Mouse (Mus musculus) hindbrain, embryonic 15.5 days (tissue): ENCODE measurements at regions not wholly inside any gene's neighbourhood (a gene's known extent, or its start where the extent isn't known, plus 50 kb on each side); places are given as distances from the start of the nearest gene placed in this dataset.
"Not testable (repeated sequence)": the region's sequence is repeated elsewhere in the genome, so short reads cannot be mapped to it uniquely, and the experiment has no call there.

Experiments
- ATAC-seq: fragments of 200-750 bp; cut with Nextera tagmentation; 2 replicates; pipeline ENCODE4 v1.8.0; 2017; ENCODE audit warnings: low read depth, moderate number of reproducible peaks, moderate TSS enrichment; ENCODE audit not compliant: low FRiP score
- H3K27ac ChIP-seq: fragments of 300-500 bp; sonication (generic); replicated peaks from 2 replicates; pipeline ENCODE4 v1.5.1; 2015; ENCODE audit warnings: mild to moderate bottlenecking, inconsistent platforms
- H3K27me3 ChIP-seq: fragments of 300-500 bp; sonication (generic); 2 replicates; pipeline ENCODE4 v1.6.1; 2015; ENCODE audit warnings: control low read depth, inconsistent platforms
- H3K36me3 ChIP-seq: fragments of 300-500 bp; sonication (generic); 2 replicates; pipeline ENCODE4 v1.6.1; 2015; ENCODE audit warnings: control low read depth, inconsistent platforms
- H3K4me1 ChIP-seq: fragments of 300-500 bp; sonication (generic); replicated peaks from 2 replicates; pipeline ENCODE4 v1.6.1; 2015; ENCODE audit warnings: control low read depth, inconsistent platforms
- H3K4me2 ChIP-seq: fragments of 300-500 bp; sonication (generic); 2 replicates; pipeline ENCODE4 v1.6.1; 2015; ENCODE audit warnings: moderate library complexity, mild to moderate bottlenecking, inconsistent platforms
- H3K4me3 ChIP-seq: fragments of 300-500 bp; sonication (generic); 2 replicates; pipeline ENCODE4 v1.5.1; 2015; ENCODE audit warnings: mild to moderate bottlenecking, inconsistent platforms
- H3K9ac ChIP-seq: fragments of 300-500 bp; sonication (generic); 2 replicates; pipeline ENCODE4 v1.6.1; 2015; ENCODE audit warnings: inconsistent platforms
- H3K9me3 ChIP-seq: fragments of 300-500 bp; sonication (generic); 2 replicates; pipeline ENCODE4 v1.6.1; 2016; ENCODE audit warnings: control low read depth, inconsistent platforms
- WGBS: fragments of 180-500 bp; shearing (Covaris S2); methylation state at CpG from one replicate; pipeline ENCODE4 v1.1.7; 2015; 5-methylcytosine and 5-hydroxymethylcytosine counted together

GRCm38 (mm10) chr8:109323351-109323750 lies 170.5 kb upstream of the Pmfbp1 start:
- no peak overlapping the region for H3K9ac ChIP-seq
- no peak overlapping the region for H3K27ac ChIP-seq
- H3K4me3 ChIP-seq = no peak overlapping the region
- H3K4me1 ChIP-seq = 0 out of 2 replicates have a peak, but pooled peaks cover 6% of the 10 kb centered on the region
- WGBS = 69% methylated on average over 2 of the region's 2 CpGs
- no peaks in the 10 kb centered on the region for H3K36me3 ChIP-seq
- no peak for ATAC-seq
- no peaks in the 10 kb centered on the region for H3K27me3 ChIP-seq
- H3K9me3 ChIP-seq = no peaks in the 10 kb centered on the region
- H3K4me2 ChIP-seq = no peak overlapping the region

- no peak for ATAC-seq
- Histone ChIP-seq H3K4me2 (no peak overlapping the region), H3K9ac (no peak overlapping the region), H3K4me1 (0 out of 2 replicates have a peak, but pooled peaks cover 6% of the 10 kb centered on the region), H3K27ac (no peak overlapping the region), H3K36me3 (no peaks in the 10 kb centered on the region), H3K27me3 (no peaks in the 10 kb centered on the region), H3K4me3 (no peak overlapping the region), H3K9me3 (no peaks in the 10 kb centered on the region)
- 78% methylated on average over 9 of the region's 9 CpGs for WGBS
Measured at GRCm38 (mm10) chr8:109324241-109324640, 169.6 kb upstream of the Pmfbp1 start.

- Histone ChIP-seq H3K4me2 (no peak overlapping the region), H3K9me3 (no peaks in the 10 kb centered on the region), H3K36me3 (no peaks in the 10 kb centered on the region), H3K4me1 (peaks cover 9% of the 10 kb centered on the region; the same call in 1 of the 2 replicates), H3K9ac (no peak overlapping the region), H3K4me3 (no peak overlapping the region), H3K27me3 (no peaks in the 10 kb centered on the region), H3K27ac (no peak overlapping the region)
- no peak for ATAC-seq
- WGBS = 37% methylated on average over 7 of the region's 7 CpGs
Measured at GRCm38 (mm10) chr8:109336203-109336602, 157.6 kb upstream of the Pmfbp1 start.

- Histone ChIP-seq H3K27ac (peak overlapping the region; percentile 45), H3K9me3 (no peaks in the 10 kb centered on the region), H3K4me3 (peak overlapping the region; percentile 19), H3K4me2 (peak overlapping the region; percentile 47), H3K36me3 (no peaks in the 10 kb centered on the region), H3K4me1 (peaks cover 9% of the 10 kb centered on the region; the same call in 1 of the 2 replicates), H3K27me3 (no peaks in the 10 kb centered on the region), H3K9ac (no peak overlapping the region)
- ATAC-seq = no peak
- 33% methylated on average over 14 of the region's 14 CpGs for WGBS
Measured at GRCm38 (mm10) chr8:109338220-109338835, 155.5 kb upstream of the Pmfbp1 start.

GRCm38 (mm10) chr8:109340647-109341046 lies 153.2 kb upstream of the Pmfbp1 start:
- ATAC-seq = not testable (repeated sequence)
- WGBS = 90% methylated on average over 21 of the region's 21 CpGs

GRCm38 (mm10) chr8:109355168-109355567 lies 138.7 kb upstream of the Pmfbp1 start:
- Histone ChIP-seq H3K36me3 (no peaks in the 10 kb centered on the region), H3K4me2 (no peak overlapping the region), H3K4me1 (peaks cover 43% of the 10 kb centered on the region), H3K4me3 (no peak overlapping the region), H3K9ac (no peak overlapping the region), H3K27ac (no peak overlapping the region), H3K27me3 (no peaks in the 10 kb centered on the region), H3K9me3 (no peaks in the 10 kb centered on the region)
- 86% methylated on average over 9 of the region's 9 CpGs for WGBS
- ATAC-seq = no peak

More at GRCm38 (mm10) chr8:109340647-109341046, 153.2 kb upstream of the Pmfbp1 start:
- H3K4me2 ChIP-seq, H3K9me3 ChIP-seq, H3K9ac ChIP-seq, H3K27me3 ChIP-seq, H3K4me3 ChIP-seq, H3K4me1 ChIP-seq, H3K36me3 ChIP-seq, H3K27ac ChIP-seq: not testable (repeated sequence)

- Histone ChIP-seq H3K9me3 (no peaks in the 10 kb centered on the region), H3K4me1 (peaks cover 27% of the 10 kb centered on the region), H3K9ac (peak overlapping the region; percentile 43), H3K36me3 (no peaks in the 10 kb centered on the region), H3K27me3 (no peaks in the 10 kb centered on the region), H3K4me3 (peak overlapping the region; percentile 24), H3K27ac (peak overlapping the region; percentile 97), H3K4me2 (peak overlapping the region; percentile 62)
- 11% methylated on average over 16 of the region's 16 CpGs for WGBS
- ATAC-seq = peak; percentile 80
Measured at GRCm38 (mm10) chr8:109359396-109360051, 134.3 kb upstream of the Pmfbp1 start.

GRCm38 (mm10) chr8:109360081-109360715 lies 133.6 kb upstream of the Pmfbp1 start:
- Histone ChIP-seq H3K4me1 (peaks cover 27% of the 10 kb centered on the region), H3K27ac (peak overlapping the region; percentile 97), H3K27me3 (no peaks in the 10 kb centered on the region), H3K9ac (peak overlapping the region; percentile 45), H3K9me3 (no peaks in the 10 kb centered on the region), H3K4me2 (peak overlapping the region; percentile 62), H3K36me3 (no peaks in the 10 kb centered on the region), H3K4me3 (0 out of 2 replicates have a peak overlapping the region, but pooled peaks have one; percentile 31)
- 8% methylated on average over 14 of the region's 14 CpGs for WGBS
- peak; percentile 55; the same call in 1 of the 2 replicates for ATAC-seq

- 4% methylated on average over 16 of the region's 16 CpGs for WGBS
- peaks cover 27% of the 10 kb centered on the region for H3K4me1 ChIP-seq
- 0 out of 2 replicates have a peak, but pooled peaks have one; percentile 28 for ATAC-seq
Measured at GRCm38 (mm10) chr8:109360904-109361303, 132.9 kb upstream of the Pmfbp1 start.

GRCm38 (mm10) chr8:109361575-109362361 lies 132.1 kb upstream of the Pmfbp1 start:
- no peak for ATAC-seq
- no peaks in the 10 kb centered on the region for H3K9me3 ChIP-seq
- H3K4me3 ChIP-seq = no peak overlapping the region
- WGBS = 74% methylated on average over 7 of the region's 7 CpGs
- peaks cover 27% of the 10 kb centered on the region for H3K4me1 ChIP-seq
- no peak overlapping the region for H3K4me2 ChIP-seq
- H3K27ac ChIP-seq = peak overlapping the region; percentile 97
- no peaks in the 10 kb centered on the region for H3K36me3 ChIP-seq
- no peaks in the 10 kb centered on the region for H3K27me3 ChIP-seq
- no peak overlapping the region for H3K9ac ChIP-seq

More at GRCm38 (mm10) chr8:109360904-109361303, 132.9 kb upstream of the Pmfbp1 start:
- Histone ChIP-seq H3K27ac (peak overlapping the region; percentile 97), H3K4me2 (peak overlapping the region; percentile 62), H3K27me3 (no peaks in the 10 kb centered on the region), H3K9me3 (no peaks in the 10 kb centered on the region), H3K36me3 (no peaks in the 10 kb centered on the region), H3K4me3 (peak overlapping the region; percentile 31), H3K9ac (peak overlapping the region; percentile 45)

- no peaks in the 10 kb centered on the region for H3K9me3 ChIP-seq
- no peak overlapping the region for H3K9ac ChIP-seq
- H3K27me3 ChIP-seq = no peaks in the 10 kb centered on the region
- H3K27ac ChIP-seq = no peak overlapping the region
- H3K4me2 ChIP-seq = no peak overlapping the region
- H3K4me3 ChIP-seq = no peak overlapping the region
- ATAC-seq = no peak
- no peaks in the 10 kb centered on the region for H3K36me3 ChIP-seq
- WGBS = 93% methylated on average over 15 of the region's 15 CpGs
- peaks cover 27% of the 10 kb centered on the region for H3K4me1 ChIP-seq
Measured at GRCm38 (mm10) chr8:109363185-109363845, 130.5 kb upstream of the Pmfbp1 start.
